Mouse (Mus musculus): Measurements from ENCODE around the gene H1f0.

H1f0 gene

GRCm38 (mm10) chr15:79003079-79003478 lies 25.2 kb upstream of the H1f0 start:
- WGBS, result 90% methylated on average over 3 of the region's 3 CpGs

GRCm38 (mm10) chr15:79005581-79005980 lies 22.7 kb upstream of the H1f0 start:
- WGBS, result 92% methylated on average over 9 of the region's 9 CpGs

DNA sequence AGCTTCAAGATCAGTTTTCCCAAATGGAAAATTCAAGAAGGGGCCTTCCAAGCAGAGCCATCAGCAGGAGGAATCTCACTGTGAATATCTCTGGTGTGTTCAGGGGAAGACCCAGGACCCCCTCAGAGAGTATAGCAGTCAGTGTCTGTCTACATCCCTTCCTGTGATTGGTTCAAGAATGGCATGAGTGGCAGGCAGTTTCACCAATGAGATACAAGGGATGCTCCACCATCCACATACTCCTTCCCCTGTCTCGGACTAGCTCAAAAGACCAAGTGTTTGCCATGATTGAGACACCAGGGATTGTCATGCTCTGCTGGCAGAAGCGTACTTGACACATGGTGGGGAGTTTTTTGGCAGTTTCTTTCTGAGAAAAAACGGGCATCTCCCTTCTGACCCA lies 21.6 kb upstream of the H1f0 start:
- WGBS, result 58% methylated on average over 3 of the region's 3 CpGs

DNA sequence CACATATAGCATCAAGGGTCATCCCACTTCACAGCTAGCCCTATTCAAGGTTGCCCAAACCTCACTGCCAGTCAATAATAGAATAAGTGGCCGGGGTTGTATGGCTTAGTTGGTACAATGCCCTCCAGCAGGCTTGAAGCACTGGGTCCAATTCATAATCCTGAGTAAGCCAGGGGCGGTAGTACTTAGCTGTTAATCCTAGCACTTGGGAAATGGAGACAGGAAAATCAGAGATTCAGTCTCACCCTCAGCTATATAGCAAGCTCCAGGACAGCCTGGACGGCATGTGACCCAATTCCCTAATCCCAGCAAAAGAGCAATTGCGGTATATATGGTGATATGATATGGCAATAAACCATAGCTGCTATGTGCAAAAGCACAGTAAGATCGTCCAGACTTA lies 21.2 kb upstream of the H1f0 start:
- 92% methylated on average over 5 of the region's 5 CpGs for WGBS

- 91% methylated on average over 6 of the region's 6 CpGs for WGBS
Measured at GRCm38 (mm10) chr15:79007836-79008235, 20.4 kb upstream of the H1f0 start.

GRCm38 (mm10) chr15:79009734-79010133 lies 18.5 kb upstream of the H1f0 start:
- 92% methylated on average over 5 of the region's 5 CpGs for WGBS

DNA sequence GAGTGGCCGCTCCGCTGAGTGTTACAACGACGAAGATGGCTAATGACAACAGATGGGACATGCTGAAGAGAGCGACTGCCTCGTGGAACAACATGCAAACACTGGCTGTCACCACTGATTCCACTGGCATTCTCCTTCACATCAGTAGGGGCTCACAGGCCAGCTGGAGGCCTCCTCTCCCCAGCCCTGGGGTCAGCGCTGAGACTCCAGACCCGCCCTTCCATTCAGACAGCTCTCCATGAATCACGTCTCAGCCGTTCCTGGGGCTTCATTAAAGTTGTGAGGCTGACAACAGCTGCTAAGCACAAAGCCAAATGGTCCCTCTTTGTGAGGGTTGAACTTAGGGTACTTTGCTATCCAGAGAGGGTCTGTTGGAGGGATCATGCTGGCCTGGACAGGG lies 16.7 kb upstream of the H1f0 start:
- 70% methylated on average over 10 of the region's 10 CpGs for WGBS

- WGBS, result 64% methylated on average over 7 of the region's 7 CpGs
Measured at GRCm38 (mm10) chr15:79013382-79013781, 14.9 kb upstream of the H1f0 start.

- WGBS, result 69% methylated on average over 4 of the region's 4 CpGs
Measured at GRCm38 (mm10) chr15:79018191-79018590, 10.1 kb upstream of the H1f0 start.

DNA sequence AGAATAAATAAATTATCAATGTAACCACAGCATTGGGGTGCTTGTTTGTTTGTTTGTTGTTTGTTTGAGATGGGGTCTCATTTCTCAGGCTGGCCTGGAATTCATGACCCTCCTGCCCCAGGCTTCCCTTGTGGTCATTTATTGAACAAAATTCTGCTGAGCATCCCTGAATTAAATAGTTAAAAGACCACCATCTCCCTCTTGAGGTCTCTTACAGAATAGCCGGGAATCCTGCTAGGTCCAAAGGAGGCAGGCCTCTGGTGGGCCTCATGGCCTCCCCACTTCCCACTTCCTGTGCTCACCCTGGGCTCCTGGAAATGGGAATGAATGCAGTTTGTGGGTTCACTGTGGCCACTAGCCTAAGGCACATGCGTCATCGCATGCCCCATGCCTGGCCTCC lies 9.4 kb upstream of the H1f0 start:
- WGBS, result 79% methylated on average over 3 of the region's 3 CpGs

- 72% methylated on average over 10 of the region's 10 CpGs for WGBS
Measured at GRCm38 (mm10) chr15:79022671-79023230, 5.5 kb upstream of the H1f0 start.

- 89% methylated on average over 1 of the region's 1 CpGs for WGBS
Measured at GRCm38 (mm10) chr15:79023366-79023765, 4.9 kb upstream of the H1f0 start.

DNA sequence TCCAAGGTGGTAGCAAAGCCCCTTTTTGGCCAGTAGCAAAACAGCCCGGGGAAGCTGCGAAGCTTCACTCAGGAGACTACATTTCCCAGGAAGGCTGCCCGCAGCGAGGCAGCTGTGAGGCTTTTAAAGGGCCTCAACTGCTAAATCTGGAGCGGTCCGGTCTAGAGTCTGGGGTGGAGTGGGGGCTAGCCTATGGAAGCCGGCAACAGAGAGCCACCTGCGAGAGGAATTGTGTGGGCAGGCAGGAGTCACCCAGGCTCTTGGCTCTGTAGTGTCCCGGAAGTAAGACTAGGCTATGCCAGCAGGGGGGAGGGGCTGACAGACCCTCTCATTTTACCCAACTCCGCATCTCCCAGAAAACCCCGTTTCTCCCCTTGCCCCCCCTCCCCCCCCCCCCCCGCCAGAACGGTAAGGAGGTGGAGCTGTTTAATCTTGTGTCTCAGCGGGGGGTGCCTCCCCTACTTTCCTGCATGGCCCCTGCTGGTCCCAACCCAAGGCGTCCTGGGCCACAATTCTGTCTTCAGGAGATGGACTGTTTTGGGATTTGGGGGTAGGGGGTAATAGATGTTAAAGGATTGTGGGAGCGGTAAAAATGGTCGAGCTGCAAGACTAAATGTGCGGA lies 2.5 kb upstream of the H1f0 start:
- WGBS, result 19% methylated on average over 17 of the region's 18 CpGs

DNA sequence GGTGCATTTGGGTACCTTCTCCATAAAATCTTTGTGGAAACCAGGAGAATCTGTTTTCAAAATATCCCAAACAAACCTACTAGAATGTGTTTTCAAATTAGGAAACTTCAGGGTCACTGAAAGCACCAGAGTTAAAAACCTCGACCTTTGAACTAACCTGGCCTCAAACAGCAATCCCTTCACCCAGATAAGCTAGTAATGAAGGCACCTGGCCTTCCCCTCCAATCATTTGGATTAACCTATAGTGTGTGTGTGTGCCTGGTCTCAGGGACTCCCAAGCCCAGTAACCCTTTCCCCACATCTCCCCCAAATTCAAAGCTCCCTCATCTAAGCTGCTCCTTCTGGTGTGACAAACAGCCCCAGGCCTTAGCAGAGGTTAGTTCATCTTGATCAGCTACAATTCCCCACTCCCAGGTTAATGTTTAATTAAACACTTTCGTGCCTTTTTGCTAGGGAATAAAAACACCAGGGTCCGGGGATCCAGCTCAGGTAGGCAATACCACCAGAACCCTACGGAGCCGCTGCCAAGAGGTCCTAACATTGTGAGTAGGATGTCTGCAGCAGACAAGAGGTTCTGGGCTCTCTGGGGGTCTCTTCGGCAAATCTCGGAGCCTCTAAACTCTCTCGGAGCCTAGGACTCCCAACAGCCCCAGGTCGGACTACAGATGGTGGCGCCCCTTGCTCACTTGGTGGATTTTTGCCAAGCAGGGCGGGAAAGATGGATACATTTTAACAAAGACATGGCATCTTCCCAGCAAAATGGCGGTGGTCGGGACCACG lies 1.5 kb upstream of the H1f0 start:
- 58% methylated on average over 14 of the region's 14 CpGs for WGBS

- WGBS, result 7% methylated on average over 46 of the region's 46 CpGs
Measured at GRCm38 (mm10) chr15:79027291-79028205, 702 bp upstream of the H1f0 start.

- WGBS, result 18% methylated on average over 16 of the region's 16 CpGs
Measured at GRCm38 (mm10) chr15:79028823-79029484, 704 bp downstream of the H1f0 start.

DNA sequence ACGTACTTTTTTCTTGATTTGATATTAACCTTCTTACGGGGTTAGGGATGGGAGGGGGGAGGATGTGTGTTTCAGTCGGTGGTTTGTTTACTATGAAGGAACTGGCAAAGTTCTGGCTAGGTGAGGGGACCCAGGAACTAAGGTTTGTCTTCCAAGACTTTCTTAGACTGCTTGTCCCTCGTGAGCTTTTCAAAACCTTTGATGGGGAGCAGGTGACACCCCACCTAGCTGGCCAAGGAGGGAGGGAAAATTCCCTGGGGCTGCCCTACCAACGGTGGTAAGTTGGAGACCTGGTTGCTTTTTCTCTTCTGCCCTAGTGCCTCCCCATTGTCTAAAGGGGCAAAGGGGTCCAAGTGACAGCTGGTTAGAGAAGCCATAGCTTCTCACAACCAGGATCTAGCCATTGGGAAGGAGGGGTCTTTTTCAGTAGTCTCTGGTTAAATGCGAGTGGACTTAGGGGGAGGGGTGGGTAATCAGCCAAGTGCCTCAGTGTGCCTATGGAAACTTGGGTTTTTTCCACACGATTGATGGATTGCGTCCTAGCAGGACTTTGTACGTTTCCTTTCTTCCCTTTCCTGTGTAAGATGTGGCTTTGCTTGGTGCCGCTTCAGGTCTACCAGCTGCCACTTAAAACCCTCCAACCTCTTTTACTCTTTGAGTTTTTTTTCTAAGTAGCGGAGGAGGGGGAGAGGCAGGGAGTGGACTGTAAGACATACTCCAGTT lies 1.4 kb downstream of the H1f0 start:
- WGBS, result 7% methylated on average over 11 of the region's 11 CpGs

DNA sequence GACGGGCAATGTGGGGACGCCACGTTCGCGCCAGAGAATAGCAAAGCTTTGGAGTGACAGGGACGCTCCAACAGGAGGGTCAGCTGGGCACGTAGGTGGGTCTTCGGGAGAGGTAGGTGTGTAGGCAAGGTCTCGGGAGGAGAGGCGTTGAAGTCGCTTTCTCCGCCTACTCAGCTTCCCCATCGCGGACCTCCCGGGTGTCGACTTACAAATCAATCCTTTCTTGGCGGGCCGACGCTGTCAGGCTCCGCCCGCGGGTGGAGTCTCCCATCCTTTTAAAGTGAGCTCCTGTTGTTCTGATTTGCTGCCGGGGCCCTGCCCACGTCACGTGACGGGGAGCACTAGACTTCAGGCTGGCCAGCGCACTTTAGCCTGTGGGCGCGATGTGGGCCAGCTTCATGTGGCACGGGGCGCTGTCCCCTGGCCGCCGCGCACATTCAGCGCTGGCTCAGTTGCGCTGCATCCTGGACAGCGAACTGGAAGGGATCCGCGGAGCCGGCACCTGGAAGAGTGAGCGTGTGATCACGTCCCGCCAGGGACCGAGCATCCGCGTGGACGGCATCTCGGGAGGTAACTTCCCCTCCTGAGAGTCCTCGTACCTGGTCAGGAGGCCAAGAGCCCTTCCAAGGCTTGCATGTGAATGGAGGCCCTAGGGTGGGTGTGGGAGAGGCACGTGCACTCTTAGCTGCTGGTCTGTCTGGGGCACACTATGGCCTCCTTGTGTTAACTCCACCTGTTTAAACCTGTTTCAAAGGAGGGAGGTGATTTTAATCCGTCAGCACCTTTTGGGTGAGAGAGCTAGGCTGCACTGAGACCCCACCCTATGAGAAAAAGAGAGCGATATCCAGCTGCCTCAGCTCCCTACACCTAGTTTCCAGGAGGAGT lies 2.5 kb downstream of the H1f0 start:
- WGBS, result 2% methylated on average over 52 of the region's 52 CpGs

DNA sequence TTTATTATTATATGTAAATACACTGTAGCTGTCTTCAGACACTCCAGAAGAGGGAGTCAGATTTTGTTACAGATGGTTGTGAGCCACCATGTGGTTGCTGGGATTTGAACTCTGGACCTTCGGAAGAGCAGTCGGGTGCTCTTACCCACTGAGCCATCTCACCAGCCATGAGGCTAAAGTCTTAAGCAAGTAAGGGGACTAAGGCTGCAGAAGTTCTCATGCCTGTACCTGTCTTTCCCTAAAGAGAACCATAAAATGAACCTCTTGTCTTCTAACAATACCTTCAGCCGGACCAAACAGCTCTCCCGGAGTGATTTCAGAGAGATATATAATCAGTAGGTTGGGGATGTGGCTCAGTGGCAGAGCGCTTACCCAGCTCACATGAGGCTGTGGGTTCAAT lies 3.7 kb downstream of the H1f0 start:
- whole genome bisulfite sequencing, result 93% methylated on average over 5 of the region's 5 CpGs

- 10% methylated on average over 14 of the region's 14 CpGs for WGBS
Measured at GRCm38 (mm10) chr15:79037913-79038328, 9.7 kb downstream of the H1f0 start.

Measured in cerebral cortex, adult 2 months (tissue).